Mouse (Mus musculus) heart, adult 2 months (tissue): ENCODE measurements around the gene Hist1h4c.
"Not testable (repeated sequence)": the region's sequence is repeated elsewhere in the genome, so short reads cannot be mapped to it uniquely, and the experiment has no call there.

Source experiments
- CTCF ChIP-seq: fragments of 200-600 bp; IDR thresholded peaks from 2 replicates; pipeline ENCODE4 v1.8.1; 2022; ENCODE audit warnings: antibody characterized with exemption, mild to moderate bottlenecking, moderate library complexity
- EP300 ChIP-seq: fragments of 200-500 bp; IDR thresholded peaks from 2 replicates; pipeline ENCODE4 v1.6.1; 2011; ENCODE audit warnings: low read depth, low read length, control low read depth; ENCODE audit not compliant: insufficient read depth

DNA sequence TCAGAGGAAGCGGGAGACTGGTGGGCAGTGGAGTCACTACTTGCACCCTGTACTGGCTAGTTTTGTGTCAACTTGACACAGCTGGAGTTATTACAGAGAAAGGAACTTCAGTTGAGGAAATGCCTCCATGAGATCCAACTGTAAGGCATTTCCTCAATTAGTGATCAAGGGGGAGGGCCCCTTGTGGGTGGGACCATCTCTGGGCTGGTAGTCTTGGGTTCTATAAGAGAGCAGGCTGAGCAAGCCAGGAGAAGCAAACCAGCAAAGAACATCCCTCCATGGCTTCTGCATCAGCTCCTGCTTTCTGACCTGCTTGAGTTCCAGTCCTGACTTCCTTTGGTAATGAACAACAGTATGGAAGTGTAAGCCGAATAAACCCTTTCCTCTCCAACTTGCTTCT, 4.5 kb upstream of the Hist1h4c start:
- not testable (repeated sequence) for TF ChIP-seq EP300, CTCF
